Mouse (Mus musculus): ENCODE measurements around the gene Acp5.
"Not testable (repeated sequence)": the region's sequence is repeated elsewhere in the genome, so short reads cannot be mapped to it uniquely, and the experiment has no call there.

The Acp5 gene

DNA sequence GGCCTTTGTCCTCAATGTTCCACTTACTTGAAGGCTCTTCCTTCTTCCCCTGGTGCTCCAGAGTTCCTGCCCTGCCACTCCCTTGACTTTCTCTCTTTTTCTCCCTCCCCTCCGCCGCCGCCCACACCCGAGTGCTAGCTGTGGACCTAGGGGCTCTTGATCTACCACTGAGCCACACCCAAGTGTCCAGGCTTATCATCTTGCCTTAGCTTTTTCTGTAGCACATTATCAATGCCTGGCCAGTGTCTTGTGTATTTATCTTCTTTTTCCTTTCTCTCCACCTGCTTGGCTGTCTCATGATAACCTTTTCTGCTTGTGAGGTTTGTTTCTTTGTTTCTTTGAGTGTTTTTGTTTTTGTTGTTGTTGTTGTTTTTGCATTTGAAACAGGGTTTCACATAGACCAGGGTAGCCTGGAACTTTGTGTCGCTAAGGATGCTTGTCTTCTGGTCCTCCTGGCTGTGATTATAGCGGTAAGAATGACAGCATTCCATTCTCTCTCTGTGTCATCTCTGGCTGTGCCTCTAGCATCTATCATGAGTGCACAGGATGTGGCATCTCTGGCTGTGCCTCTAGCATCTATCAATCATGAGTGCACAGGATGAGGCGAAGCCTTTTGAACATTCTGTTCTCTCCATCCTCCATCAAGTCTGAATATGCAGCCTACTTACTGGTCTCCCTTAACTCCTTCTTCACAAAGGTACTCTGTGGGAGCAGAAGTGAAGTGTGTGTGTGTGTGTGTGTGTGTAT, at the start of gene Acp5:
Gene Acp5 (minus strand): TSS at position 68 of the 747 bp plus-strand sequence.
- in situ Hi-C loops (cut with MboI; ENCODE audit: low sequenced_read_pairs) = no loop called here

DNA sequence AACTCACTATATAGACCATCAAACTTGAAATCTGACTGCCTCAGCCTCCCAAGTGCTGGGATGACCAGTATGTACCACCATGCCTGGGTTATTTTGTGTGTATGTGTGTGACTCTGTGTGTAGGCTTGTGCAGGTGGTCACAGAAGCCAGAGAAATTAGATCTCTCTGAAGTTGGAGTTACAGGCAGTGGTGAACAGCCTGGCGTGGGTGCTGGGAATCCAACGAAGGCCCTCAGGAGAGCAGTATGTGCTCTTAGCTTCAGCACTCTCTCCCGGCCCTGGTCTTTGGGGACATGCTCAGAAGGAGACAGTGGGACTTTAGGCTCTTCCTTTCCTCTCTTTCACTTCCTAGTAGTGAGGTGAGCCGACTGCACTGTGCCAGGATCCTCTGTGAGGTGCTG, 36.8 kb upstream of the Acp5 start:
- in situ Hi-C loops (cut with MboI; ENCODE audit: low sequenced_read_pairs) = no loop called here

DNA sequence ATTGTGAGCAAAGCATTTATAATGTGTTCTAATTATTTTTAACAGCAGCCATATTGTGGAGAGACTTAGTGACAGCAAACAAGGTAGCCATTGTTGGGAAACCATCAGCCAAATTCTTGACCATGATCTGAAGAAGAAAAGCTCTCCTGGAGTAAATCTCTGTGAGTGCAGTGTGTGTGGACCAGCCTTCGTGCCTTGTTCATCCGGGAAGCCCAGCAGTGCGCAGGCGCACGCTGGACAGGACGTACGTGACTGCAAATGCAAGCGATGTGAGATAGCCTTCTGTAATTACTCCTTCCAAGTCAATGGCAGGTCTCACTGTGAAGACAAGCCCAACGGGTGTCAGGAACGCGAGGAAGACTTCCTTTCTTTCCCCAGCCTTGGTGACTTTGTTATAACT, 33.8 kb upstream of the Acp5 start:
- in situ Hi-C loops (cut with MboI; ENCODE audit: low sequenced_read_pairs) = loop anchor here (10.0 kb wide), 1 partner anchor 45 kb away; no protein-coding TSS in a partner anchor

DNA sequence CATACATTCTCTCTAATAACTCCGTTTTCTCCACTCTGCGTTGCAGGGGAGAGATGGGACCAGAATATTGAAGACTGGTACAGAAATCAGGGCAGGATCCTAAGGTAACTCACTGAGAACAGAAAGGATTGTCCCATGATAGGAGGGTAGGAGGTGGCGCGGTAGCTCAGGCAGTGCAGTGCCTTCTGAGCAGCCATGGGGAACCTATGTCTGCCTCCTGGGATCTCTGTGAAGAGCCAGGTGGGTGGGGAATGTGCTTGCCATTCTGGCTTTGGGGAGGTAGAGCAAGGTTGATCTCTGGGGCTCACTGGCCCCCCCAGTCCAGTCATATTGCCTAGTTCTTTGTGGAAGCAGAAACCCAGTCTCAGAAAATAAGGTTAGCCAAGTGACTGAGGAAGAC, 32.2 kb upstream of the Acp5 start:
- in situ Hi-C loops (cut with MboI; ENCODE audit: low sequenced_read_pairs) = loop anchor here (10.0 kb wide), 1 partner anchor 47 kb away; no protein-coding TSS in a partner anchor

DNA sequence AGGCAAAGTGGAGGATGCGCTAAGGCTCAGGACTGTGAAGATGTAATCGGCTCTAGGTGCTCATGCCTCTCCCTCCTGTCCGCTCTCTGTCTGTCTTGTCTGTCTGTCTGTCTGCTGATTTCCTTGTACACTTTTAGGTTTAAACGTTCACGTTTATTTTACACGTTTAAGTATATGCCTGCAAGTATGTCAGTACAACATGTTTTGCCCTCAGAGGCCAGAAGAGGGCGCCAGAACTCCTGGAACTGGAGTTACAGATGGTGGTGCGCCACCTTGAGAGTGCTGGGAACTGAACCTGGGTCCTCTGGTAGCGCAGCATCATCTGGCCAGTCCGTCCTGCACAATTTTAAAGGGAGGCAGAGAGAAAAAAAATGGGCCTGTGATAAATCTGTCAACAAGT, 31.2 kb upstream of the Acp5 start:
- in situ Hi-C loops (cut with MboI; ENCODE audit: low sequenced_read_pairs) = loop anchor here (10.0 kb wide), 1 partner anchor 48 kb away; no protein-coding TSS in a partner anchor

DNA sequence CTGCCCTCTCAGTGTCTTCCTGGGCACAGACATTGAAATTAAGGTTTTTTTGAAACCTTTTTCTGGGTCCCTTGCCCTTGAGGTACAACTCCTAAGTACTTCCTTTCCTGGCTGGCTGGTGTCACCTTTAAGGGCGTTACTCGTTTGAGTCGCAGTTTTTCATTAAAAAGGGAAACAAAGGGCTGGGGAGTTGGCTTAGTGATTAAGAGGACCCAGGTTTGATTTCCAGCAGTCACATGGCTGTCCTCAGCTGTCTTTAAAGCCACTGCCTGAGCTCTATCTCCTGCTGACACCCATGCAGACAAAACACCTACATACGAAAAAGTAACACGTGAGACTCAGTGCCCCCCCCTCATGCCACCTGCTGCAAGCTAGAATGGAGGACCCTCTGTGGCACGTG, 30.5 kb upstream of the Acp5 start:
- in situ Hi-C loops (cut with MboI; ENCODE audit: low sequenced_read_pairs) = loop anchor here (10.0 kb wide), 1 partner anchor 49 kb away; no protein-coding TSS in a partner anchor

DNA sequence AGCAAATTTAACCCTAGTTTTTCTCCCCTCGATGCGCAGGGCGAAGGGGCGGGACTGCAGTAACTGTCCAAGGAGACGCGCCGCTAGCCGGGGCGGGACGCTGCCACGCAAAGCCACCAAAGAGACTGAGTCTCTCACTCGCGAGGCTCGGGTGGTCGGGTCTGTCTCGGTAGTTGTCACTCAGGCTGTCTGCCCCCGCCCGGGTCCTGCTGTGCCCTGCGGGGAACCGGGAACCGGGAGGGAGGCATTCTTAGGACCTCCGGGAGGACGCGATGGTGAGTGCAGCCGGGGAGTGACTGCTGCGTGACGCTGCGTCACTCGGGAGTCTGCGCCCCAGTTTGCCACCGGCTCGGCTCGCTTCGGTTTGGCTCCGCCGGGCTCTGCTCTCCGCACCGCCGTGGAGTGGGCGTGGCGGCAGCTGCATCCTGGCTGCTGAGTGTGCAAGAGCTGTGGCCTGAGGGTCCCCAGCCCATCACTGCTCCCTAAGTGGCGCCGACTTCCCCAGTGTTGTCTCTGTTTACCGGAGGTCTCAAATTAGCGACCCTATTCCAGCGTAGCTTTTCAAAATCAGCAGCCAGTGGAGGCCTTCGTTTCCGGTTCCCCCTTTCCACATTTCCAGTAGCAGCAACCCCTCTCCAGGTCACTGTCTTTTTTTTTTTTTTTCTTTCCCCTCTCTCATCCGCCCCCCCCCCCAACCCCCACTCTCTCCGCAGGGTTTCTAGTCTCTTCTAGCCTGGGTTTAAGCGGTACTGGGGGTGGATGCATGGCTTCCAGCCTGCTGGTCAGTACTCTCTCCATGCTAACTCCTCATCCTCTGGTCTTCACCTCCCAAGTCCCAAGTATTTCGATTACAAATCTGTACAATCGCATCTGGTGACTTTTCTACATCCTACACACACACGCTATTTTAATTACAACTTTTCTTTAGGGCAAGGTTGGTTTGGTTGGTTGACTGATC, 29.5 kb upstream of the Acp5 start:
- in situ Hi-C loops (cut with MboI; ENCODE audit: low sequenced_read_pairs) = loop anchor here (10.0 kb wide), 1 partner anchor 50 kb away; no protein-coding TSS in a partner anchor

DNA sequence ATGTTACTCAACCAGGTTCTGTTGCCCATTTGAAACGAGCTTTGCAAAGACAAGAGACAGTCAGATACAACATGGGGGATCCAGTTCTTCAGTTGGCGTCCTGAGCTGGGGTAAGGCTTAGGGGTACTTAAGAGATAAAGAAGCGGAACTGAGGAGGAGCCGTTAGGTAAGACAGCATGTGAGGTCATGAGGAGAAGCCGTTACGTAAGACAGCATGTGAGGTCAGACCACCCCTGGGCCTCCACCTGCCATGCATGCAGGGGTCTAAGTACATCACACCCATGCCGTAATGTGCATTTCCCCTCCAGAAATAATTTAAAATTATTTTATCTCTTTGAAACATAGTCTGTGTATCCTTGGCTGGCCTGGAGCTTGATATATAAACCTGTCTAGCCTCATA, 27.4 kb upstream of the Acp5 start:
- in situ Hi-C loops (cut with MboI; ENCODE audit: low sequenced_read_pairs) = loop anchor here (10.0 kb wide), 1 partner anchor 52 kb away; no protein-coding TSS in a partner anchor

DNA sequence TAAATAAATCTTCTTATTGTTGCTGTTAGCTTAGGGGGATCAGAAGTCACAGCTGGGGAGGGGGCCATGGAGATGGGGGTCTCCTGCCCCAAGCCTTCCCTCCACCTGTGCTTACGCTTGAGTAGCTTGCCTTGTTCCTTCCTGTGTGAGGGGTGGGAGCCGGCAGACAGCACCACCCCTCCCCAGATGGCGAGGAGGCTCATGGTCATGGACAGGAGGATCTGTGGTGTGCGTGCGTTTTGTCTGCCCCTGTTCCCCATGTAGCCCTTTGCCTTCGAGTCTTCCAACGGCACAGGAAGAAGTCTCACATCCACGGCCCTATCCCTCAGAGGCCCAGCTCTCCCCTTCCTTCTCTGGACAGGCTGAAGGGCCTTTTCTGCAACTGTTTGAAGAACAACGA, 26.8 kb upstream of the Acp5 start:
- in situ Hi-C loops (cut with MboI; ENCODE audit: low sequenced_read_pairs) = loop anchor here (10.0 kb wide), 1 partner anchor 52 kb away; no protein-coding TSS in a partner anchor

DNA sequence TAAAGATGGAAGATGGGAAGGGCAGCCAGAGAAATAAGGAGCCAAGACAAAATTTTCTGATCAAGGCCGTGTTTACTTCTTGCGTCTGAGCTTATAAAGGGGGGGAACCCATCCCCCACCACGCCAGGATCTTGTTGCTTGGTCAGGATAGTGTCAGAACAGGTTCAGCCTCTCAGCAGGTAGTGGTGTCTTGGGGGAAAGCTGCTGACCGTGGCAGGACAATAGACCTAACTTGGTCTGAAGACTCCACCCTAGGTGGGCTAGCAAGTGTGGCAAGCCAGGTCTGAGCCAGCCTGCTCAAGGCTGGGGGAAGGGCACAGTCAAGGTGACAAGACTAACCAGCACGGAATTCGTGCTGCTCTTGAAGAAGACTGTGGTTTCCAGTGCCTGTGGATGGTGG, 25.8 kb upstream of the Acp5 start:
- in situ Hi-C loops (cut with MboI; ENCODE audit: low sequenced_read_pairs) = loop anchor here (10.0 kb wide), 1 partner anchor 54 kb away; no protein-coding TSS in a partner anchor

DNA sequence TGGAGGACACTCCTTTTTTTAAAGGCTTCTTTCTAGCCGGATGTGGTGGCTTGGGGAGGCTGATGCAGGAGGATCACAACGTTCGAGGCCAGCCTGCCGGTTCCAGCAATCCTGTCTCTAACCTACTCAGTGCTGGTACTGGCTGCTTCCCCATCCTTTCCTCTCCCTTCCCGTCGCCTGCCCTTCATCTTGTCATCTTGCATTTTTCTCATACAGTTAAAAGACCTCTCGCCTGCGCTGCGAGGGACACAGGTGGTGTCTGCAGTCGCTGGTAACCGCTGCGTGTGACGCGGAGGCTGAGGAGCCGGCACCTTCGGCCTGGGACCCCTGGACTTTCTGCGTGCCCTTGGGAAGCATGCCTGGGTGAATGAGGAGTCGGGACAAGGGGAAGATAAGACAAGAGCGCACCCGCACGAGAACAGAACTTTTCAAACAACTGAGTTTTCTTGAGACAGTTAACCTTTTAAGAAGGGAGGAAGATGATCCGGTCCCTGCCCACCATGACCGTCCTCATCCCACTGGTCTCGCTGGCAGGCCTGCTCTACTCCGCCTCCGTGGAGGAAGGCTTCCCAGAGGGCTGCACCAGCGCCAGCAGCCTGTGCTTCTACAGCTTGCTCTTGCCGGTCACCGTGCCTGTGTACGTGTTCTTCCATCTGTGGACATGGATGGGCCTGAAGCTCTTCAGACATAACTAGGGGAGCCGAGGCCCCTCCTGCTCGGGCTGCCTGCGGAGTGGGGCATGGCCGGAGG, 22.2 kb upstream of the Acp5 start:
- in situ Hi-C loops (cut with MboI; ENCODE audit: low sequenced_read_pairs) = no loop called here

DNA sequence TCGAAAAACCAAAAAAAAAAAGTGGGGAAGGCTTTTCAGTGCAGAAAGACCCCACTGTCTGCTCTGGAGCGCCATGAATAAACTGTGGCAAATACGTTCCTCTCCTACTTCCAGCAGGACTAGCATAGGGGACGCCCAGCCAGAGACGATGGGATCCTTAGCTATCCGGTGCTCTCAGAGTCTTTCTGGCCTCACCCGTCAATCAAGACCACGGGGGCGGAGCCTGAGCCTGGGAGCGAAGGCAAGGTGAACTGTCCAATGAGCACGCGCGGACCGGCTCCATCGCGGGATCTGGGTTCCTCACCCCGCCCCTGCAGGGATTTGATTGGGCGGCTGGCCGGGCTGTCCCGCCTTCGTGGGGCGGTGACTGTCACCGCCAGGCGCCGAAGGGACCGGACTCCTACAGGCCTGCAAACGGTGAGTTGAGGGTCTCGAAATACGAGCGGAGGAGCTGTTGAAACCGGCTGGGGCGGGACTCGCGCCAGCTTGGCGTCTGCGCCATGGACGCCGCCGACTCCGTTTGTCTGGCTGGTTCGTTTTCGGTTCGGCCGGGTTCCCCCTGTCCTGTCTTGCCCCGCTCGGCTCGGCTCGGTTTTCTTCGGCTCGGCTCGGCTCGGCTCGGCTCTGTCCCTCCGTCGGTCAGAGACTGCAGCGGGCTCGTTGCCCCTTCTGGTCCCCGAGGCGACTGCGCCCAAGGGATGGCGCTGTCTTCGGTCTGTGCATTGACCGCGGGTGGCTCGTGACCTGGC, 21.2 kb upstream of the Acp5 start, which contains the start of gene Pigyl:
Gene Pigyl (plus strand): TSS at position 350 of the 749 bp plus-strand sequence.
- in situ Hi-C loops (cut with MboI; ENCODE audit: low sequenced_read_pairs) = no loop called here

DNA sequence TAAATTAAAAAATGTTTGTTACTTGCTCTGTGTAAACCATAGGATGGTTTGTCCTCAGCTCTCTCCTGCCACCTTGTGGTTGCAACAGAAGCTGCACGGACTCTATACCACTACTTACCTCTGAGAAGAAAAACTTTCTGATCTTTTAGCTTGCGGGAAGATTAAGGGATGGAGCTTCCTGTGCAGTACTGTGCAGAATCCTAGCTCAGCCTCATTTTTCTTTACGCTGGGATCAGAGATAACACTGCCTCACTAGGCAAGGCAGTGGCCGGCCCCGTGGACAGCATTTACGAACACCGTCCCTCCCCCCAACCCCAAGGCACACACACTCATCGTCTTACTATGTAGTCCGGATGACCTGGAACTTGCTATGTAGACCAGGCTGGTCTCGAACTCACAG, 20.1 kb upstream of the Acp5 start:
- in situ Hi-C loops (cut with MboI; ENCODE audit: low sequenced_read_pairs) = no loop called here

DNA sequence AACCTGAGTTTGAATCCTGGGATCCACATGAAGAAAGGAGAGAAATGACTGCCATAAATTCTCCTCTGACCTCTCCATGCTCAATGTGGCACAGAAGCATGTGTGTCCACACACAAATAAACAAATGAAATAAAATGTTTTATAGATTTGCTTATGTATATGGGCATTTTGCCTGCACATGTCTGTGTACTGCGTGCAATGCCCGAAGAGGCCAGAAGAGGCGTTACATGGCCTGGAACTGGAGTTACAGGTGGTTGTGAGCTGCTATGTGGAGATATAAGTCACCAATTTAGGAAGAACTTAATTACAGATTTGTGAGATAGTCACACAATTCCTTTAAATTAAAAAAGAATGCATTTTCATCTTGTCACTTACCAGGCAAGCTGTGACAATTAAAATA, 18.3 kb upstream of the Acp5 start:
- in situ Hi-C loops (cut with MboI; ENCODE audit: low sequenced_read_pairs) = no loop called here

DNA sequence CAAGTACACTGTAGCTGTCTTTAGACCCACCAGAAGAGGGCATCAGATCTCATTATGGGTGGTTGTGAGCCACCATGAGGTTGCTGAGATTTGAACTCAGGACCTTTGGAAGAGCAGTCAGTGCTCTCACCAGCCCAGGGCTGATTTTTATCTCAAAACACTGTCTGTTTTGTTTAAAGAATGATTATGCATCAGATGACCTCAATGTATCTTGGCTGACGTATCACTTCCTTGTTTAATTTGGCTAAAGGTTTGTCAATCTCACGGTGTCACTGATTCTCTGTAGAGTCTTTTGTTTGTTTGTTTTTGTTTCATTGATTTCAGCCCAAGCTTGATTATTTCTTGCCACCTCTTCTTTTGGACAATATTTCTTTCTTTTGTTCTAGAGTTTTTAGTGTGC, 15.4 kb upstream of the Acp5 start:
- in situ Hi-C loops (cut with MboI; ENCODE audit: low sequenced_read_pairs) = no loop called here

DNA sequence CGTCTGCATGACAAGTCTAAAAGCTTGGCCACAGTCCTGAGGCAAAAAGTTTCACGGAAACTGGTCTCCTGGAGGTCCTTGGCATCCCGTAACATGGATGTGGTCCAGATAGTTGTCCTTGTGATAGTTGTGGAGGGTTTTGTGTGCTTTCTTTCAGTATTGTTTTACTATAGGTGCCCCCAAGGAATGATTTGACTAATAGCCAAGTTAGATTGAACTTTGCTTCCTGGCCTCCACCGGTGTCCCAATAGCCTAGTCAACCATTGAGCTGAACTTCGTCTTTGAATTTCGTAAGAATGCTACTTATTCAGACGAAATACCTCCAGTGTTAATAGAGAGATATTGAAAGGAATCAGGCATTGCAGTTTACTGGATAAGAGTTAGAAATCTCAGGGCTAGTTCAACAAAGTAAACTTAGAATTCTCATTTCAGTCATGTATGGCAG, 14.8 kb upstream of the Acp5 start:
- in situ Hi-C loops (cut with MboI; ENCODE audit: low sequenced_read_pairs) = not testable (repeated sequence)

DNA sequence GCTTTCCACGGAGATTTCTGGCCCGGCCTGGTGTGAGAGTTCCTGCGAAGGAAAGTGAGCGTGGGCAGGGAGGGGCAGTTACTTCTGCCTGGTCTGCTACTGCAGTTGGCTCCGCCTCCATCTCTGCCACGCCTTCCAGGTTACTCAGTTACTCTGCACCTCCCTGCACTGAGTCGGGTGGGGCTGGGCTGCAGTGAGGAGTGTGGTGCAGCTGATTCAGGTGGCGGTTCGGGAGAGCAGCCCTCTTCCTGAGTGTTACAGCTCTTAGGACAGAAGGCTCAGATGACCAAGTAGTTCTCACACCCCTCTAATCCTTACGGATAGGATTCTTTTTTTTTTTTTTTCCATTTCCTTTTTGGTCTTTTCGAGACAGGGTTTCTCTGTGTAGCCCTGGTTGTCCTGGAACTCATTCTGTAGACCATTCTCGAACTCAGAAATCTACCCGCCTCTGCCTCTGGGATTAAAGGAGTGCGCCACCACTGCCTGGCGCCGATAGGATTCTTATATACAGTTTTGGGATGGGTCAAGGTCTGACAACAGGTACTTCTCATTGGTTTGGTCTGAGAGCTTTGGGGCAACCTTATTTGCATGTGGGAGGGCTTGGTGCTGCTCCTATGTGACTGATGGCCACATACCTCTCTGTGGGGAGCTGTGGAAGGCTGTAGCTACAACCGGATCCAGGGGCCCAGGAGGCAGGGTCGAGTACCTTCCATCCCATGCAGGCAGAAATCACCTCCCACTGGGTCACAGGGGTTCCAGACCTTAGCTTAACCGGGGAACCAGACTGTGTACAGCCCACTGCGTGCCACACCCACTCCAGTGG, 14.1 kb upstream of the Acp5 start:
- in situ Hi-C loops (cut with MboI; ENCODE audit: low sequenced_read_pairs) = no loop called here

DNA sequence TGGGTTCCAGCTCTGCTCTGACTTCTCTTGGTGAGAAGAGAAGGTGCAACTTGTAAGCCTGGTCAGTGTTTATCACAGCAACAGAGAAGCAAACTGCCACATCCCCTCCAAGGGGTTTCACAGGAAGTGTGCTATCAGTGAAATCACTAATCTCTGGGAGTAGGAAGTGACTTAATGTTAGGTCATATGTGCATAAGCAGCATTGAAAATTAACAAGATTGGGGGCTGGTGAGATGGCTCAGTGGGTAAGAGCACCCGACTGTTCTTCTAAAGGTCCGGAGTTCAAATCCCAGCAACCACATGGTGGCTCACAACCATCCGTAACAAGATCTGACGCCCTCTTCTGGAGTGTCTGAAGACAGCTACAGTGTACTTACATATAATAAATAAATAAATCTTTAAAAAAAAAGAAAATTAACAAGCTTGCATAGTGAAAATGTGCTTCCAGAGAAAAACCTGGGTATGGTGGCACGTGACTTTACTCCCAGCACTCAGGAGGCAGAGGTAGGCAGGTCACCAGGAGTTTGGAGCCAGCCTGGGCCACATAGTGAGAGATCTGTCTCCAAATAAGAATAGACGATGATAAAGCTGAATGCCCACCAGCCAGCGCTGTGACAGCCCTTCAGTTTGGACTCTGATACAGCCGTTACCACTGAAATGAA, 8.9 kb upstream of the Acp5 start:
- in situ Hi-C loops (cut with MboI; ENCODE audit: low sequenced_read_pairs) = no loop called here
